ENCODE assay signal across 15 mouse cellular contexts in genomic region chr13:42478825-42479224, GRCm38 (mm10).
"Had no signal": no experiment of that assay in that cellular context is flagged by ENCODE, and none has a peak within 500 bp of the region (broad histone marks: within the 10 kb centered on the region; RNA-seq: fewer than 3 reads in every experiment).

No protein-coding gene starts in this region.

- DNase-seq: left cerebral cortex, postnatal 4 days; liver, postnatal 0 days; lung, embryonic 14.5 days; thymus, adult 2 months; thymus, postnatal 25 days had no signal

- H3K36me3 ChIP-seq: intestine, embryonic 15.5 days; limb, embryonic 12.5 days; limb, embryonic 15.5 days; midbrain, embryonic 12.5 days; midbrain, embryonic 15.5 days; neural tube, embryonic 12.5 days; neural tube, embryonic 15.5 days had no signal

- H3K4me3 ChIP-seq: intestine, embryonic 15.5 days; limb, embryonic 12.5 days; limb, embryonic 15.5 days; midbrain, embryonic 12.5 days; midbrain, embryonic 15.5 days; neural tube, embryonic 12.5 days; neural tube, embryonic 15.5 days had no signal

- H3K9ac ChIP-seq: intestine, embryonic 15.5 days; limb, embryonic 12.5 days; limb, embryonic 15.5 days; liver, embryonic 14.5 days; liver, postnatal 0 days; lung, embryonic 14.5 days; midbrain, embryonic 12.5 days; midbrain, embryonic 15.5 days; neural tube, embryonic 12.5 days; neural tube, embryonic 15.5 days had no signal

- H3K4me1 ChIP-seq: intestine, embryonic 15.5 days; limb, embryonic 12.5 days; limb, embryonic 15.5 days; midbrain, embryonic 12.5 days; midbrain, embryonic 15.5 days; neural tube, embryonic 12.5 days; neural tube, embryonic 15.5 days had no signal

- H3K27me3 ChIP-seq: intestine, embryonic 15.5 days; limb, embryonic 12.5 days; limb, embryonic 15.5 days; midbrain, embryonic 12.5 days; midbrain, embryonic 15.5 days; neural tube, embryonic 12.5 days; neural tube, embryonic 15.5 days had no signal

- H3K27ac ChIP-seq: intestine, embryonic 15.5 days; limb, embryonic 12.5 days; limb, embryonic 15.5 days; liver, embryonic 14.5 days; macrophage; midbrain, embryonic 12.5 days; midbrain, embryonic 15.5 days; neural tube, embryonic 12.5 days; neural tube, embryonic 15.5 days; stomach, postnatal 0 days had no signal
